Mouse (Mus musculus) liver, embryonic 14 days (tissue): ENCODE data around the gene D17H6S53E. TPM values are rescaled to one million over a fixed set of nuclear protein-coding genes. Genes with fewer than 3 reads are reported as not detected.

Experiments
- polyA plus RNA-seq: library from polyadenylated mRNA; depleted of rRNA; stranded (reverse); fragments of >200 nt; gene quantifications from 2 replicates; pipeline ENCODE4 v1.2.3, GENCODE M21; 2012; rRNA removed

Gene D17H6S53E
- polyA plus RNA-seq = 1.2 and 1.6 TPM in 2 replicates

DNA sequence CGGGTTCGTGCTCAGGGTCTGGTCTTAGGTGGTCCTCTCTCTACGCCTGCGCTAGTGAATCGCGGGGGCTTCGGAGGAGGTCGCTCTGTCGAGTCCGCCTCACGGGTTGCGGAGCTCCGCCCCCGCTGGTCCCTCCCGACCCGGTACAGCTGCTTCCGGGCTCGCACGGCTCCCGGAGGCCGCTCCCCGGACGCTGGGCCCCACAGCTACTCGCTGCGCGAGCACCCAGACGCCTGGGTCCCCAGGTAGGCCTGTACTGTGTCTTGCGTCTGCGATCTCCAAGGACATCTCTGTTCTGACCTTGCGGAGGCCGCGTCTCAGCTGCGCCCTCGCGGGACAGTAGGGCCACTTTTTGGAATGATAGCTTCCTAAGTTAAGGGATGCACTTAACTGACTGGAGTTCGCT is at the start of gene D17H6S53E:
D17H6S53E (plus strand) TSS at position 168 of the 406 bp plus-strand sequence.

DNA sequence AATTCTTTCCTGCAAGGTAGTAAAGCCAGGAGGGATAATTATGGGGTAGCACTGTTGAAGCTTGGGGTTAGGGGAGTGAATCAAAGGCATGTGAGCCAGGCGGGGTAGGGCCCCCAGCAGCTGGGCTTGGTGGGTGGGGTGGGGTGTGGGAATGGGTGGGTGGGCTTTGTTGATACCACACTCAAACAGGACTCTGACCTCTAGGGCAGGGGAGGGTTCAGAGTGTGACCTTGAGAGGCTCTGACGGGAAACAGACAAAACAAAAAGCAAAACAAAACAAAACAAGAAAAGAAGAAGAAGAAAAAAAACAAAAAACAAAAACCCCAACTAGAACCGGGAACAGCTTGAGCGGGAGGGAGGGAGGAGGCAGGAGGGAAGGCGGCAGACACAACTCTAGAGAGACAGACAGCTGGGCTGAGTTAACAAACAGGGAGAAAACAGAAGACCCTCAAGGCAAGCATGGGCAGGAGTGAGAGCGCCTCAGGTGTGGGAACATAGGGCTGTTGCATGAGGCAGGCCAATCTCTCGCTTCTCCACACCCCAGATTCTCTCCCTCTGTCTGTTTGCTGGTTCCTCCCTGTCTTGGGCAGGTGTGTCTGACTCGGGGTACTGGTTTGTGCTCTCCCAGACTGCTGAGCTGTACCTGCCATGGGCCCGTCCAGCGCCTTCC is 49.5 kb upstream of the D17H6S53E start, which contains the start of gene Ly6g6e:
Ly6g6e (plus strand) TSS at position 396 of the 670 bp plus-strand sequence.

GRCm38 (mm10) chr17:35077786-35078233 is 48.4 kb upstream of the D17H6S53E start, which contains the start of gene Ly6g6d:
Gene Ly6g6d, minus strand, starts transcription at chr17:35078065.

DNA sequence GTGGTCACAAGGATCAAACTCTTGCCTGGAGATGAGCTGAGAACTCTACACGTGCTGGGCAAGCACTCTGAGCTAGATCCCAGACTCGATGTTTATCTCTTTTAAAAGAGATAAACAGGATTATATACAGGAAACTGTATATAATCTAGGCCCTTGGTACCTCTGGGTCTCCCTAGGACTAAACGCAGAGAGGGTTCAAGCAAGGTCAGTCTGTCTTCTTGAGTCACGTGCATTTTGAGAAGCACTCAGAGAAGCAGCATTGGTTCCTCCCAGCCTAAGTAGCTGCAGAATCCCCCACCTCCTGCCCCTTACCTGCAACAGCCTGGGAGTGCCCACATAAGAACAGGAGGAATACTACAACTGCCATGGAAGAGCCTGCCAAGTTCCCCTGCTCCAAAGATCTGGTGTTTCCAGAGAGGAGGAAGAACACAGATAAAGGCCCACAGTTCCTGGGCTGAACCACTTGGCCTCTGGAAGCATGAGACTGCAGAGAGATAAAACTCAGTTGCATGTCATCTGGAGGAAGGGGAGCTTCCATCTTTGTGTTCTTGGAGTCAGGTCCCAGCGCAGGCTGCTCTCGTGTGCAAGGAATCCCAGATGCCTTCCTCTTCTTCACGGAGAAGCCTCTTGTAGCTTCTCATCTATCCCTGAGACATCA is 40.8 kb upstream of the D17H6S53E start, which contains the start of gene Ly6g6f:
Ly6g6f (minus strand) TSS at position 403 of the 658 bp plus-strand sequence.

GRCm38 (mm10) chr17:35088825-35089644 is 37.1 kb upstream of the D17H6S53E start, which contains the start of gene Abhd16a:
Gene Abhd16a, plus strand, starts transcription at chr17:35089263.

DNA sequence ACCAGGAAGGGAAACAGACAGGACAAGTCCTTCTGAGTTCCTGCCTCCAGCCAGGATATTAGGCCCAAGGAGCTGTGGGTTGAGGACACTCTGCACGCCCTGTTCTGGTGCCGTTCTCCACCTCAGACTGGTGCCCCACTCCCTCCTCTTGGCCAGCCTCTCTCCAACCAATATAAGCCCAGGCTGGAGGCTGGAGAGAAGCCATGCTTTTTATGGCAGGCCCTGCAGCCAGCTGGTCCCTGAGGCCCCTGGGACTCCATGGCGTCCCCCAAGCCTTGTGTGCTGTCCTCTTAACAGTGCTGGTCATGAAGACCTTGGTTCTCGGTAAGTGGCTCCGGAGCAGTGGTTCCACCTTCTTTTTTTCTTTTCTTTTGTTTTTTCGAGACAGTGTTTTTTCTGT is 18.1 kb upstream of the D17H6S53E start, which contains the start of gene Ly6g5c:
Ly6g5c (plus strand) TSS at position 183 of the 400 bp plus-strand sequence.

DNA sequence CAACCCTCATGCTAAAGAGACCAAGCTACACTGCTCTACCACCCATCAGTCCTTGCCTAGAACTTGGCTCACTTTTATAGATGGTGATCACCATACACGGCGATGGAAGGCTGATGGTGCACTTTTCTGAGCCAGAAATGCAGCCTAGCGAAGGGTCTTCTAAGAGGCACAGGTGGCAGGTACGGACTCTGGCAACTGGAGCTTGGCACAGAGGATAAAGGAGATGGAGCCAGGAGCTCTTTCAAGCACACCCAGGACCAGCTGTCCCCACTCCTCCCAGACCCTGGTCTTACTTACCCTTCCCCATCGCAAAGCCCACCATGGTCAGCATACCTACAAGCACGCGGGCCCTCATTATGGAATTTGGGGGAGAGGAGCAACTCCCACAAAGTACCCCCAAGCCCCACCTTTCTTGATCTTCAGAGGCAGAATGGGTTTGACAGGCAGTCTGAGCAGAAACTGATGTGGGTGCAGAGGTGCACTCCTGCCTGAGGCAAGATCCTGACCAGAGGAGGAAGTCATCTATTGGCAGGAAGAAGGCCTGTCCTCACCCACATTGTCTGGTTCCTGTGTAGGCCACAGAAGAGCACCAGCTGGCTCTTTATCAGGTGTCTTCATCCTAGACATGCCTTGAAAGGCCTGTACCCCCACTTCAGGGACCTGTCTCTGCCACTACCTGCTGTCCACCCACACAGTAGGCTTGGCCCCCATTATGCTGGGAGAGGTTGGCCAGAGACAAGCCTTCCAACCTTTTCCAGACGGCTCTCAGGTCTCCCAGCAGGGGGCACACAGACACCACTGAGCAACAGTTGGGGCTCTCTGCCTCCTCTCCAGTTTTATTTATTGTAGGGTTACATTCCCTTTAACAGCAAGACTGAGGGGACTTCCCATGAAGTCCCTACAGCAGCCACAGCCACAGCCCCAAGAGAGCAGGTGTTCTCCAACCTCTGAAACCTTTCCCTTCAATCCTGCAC is 10.8 kb upstream of the D17H6S53E start, which contains the start of gene Ly6g5b:
Ly6g5b (minus strand) TSS at position 383 of the 974 bp plus-strand sequence.

GRCm38 (mm10) chr17:35121143-35121799 is 4.9 kb upstream of the D17H6S53E start, which contains the start of gene Gpank1:
Gene Gpank1, plus strand, starts transcription at chr17:35121455.

GRCm38 (mm10) chr17:35121871-35122303 is 4.3 kb upstream of the D17H6S53E start, which contains the start of gene Csnk2b:
Gene Csnk2b, minus strand, starts transcription at chr17:35122053.

DNA sequence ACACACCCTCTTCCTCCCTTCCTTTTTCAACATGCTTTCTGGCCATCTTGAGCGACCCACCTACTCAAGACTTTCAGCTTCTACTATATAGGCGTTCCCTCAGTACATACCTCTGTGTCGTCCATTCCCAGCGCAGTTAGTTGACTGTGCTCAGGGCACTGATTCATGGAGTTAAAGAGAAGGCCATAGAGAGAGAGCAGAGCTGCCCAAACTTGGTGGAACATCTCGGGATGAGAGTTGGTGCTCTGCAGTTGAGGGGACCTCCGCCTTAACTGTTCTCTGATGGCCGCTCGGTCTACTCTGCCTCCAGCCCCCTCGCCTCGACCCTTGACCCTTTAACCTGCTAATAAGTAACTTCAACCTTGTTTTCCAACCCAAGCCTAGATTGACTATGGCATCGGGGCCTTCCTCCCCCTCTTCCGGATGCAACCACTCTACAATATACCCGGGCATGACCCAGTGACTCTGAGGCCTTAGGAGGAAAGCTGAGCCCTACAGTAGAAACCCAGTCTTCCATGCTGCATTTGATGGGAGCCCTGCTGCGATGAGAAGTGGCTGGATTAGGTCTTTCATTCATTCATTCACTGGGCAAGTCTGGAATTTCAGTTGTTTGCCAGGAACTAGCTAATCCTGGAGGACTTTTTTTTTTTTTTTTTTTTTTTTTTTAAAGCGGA is 5.5 kb downstream of the D17H6S53E start, which contains the start of gene Apom:
Apom (minus strand) TSS at position 551 of the 674 bp plus-strand sequence.

DNA sequence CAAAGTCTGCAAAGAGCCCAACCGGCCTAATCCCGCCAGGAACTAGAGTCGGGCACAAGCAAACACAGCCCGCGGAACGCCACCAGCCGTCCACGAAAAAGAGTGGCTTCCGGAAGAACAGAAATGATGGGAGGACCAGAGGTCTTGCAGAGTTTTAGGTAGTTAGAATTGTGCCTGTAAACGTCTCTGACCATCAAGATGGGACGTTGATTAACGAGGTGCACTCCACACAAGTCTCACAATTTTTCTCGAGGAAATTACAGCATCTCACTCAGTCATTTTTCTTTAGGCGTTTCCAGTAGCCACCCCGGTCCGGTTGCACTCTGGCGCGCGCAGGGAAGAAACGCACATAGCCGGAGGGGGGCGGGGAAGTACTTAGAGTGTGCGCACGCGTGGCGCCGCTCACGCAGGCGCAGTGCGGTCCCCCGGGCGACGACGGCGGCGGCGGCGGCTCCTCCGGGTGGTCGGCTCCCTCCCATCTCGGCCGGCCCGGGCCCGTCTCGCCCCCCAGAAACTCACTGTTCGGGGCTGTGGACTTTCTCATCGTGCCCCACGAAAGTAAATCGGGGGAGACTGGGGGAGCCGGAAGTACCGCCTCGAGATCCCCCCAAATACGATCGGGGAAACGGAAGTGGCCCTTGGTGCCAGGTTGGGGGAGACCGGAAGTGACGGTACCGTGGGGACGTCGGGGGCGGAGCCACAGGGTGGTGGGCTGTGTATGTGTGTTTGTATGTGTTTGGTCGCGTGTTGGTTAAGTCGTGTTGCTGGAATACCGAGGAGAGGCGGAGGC is 8.8 kb downstream of the D17H6S53E start, which contains the start of gene Bag6:
Bag6 (plus strand) TSS at position 378 of the 790 bp plus-strand sequence.

GRCm38 (mm10) chr17:35164568-35165450 is 38.6 kb downstream of the D17H6S53E start, which contains the start of gene Prrc2a:
Gene Prrc2a, minus strand, starts transcription at chr17:35164897.

DNA sequence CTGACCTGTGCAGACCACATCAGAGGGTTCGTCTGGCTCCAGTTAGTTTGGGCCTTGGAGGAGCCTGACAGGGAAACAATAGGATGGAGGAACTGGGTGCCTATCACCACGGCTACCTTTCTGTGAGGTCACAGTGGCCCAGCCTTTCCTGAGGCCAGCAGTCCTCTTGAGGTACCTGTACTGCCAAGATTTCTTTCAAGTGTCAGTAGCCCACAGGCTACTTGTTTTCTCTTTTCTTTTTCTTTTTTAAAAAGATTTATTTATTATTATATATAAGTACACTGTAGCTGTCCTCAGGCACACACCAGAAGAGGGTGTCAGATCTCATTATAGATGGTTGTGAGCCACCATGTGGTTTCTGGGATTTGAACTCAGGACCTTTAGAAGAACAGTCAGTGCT is 49.8 kb downstream of the D17H6S53E start, which contains the start of gene Aif1:
Aif1 (minus strand) TSS at position 101 of the 400 bp plus-strand sequence.

